Mouse (Mus musculus): ENCODE measurements around the gene Tfb1m.

- TF ChIP-seq CTCF (IDR thresholded peaks at IDR 0.05; ENCODE audit: low read depth, low read length) (no peak), TAL1 (conservative IDR thresholded peaks at IDR 0.05; ENCODE audit: low read depth, low read length) (no peak), GATA1 (IDR thresholded peaks at IDR 0.05; ENCODE audit: borderline replicate concordance, low read length) (no peak), GATA2 (IDR thresholded peaks at IDR 0.05; ENCODE audit: borderline replicate concordance, low read depth, low read length) (no peak)
Observed at GRCm38 (mm10) chr17:3597130-3597529, 39.5 kb upstream of the Tfb1m start.
